8 mouse cellular contexts compared by ENCODE assay signal in the genomic region with DNA sequence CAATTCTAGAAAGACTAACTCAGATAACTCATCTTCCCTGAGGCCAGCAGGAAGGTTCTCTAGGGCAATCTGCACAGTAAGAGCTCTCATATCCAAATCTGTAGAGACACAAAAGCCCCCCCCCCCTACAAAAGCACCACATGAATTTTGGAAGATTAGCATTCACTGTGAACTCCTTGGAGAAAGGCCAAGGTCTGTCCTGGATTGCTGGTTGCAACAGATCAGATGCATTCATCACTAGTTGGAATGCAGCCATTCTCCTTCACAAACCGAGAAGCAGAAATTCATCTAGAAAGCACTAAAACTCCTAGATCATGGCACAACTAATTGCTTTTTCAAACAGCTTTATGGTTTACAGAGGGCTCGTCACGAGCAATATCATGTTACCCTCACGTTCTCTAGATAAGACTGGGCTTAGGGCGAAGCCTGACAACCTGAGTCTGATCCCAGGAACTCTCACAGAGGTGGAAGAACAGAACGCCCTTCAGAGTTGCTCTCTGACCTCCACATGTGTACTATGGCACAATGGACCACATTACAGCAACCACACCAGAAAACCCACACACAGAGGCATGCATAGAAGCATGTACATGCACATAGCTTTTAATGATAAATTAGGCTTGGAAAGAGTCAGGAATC. TPM values are rescaled to one million over a fixed set of nuclear protein-coding genes. Genes with fewer than 3 reads are reported as not detected.
DNase-seq lines count a peak whose midpoint lies in the region; ATAC-seq and TF ChIP-seq lines count a peak whose summit lies in the region.

No protein-coding gene starts in this region.

- no peak overlapping the region for H3K4me3 ChIP-seq in lung, embryonic 15.5 days
- H3K4me3 ChIP-seq in embryonic facial prominence, embryonic 14.5 days (ENCODE audit: low read depth, low read length), result no peak overlapping the region
- no peak overlapping the region for H3K4me3 ChIP-seq in kidney, postnatal 0 days (replicated peaks; ENCODE audit: low read depth, low read length)

- peak; percentile 47; the same call in 1 of the 2 replicates for ATAC-seq in cerebellum, adult (ENCODE audit: insufficient number of reproducible peaks, low FRiP score, low TSS enrichment)
- peak; percentile 54; the same call in 1 of the 2 replicates for ATAC-seq in lung, embryonic 15.5 days (ENCODE audit: borderline replicate concordance, extremely low read depth, low FRiP score, low TSS enrichment)
- peak; percentile 70 for ATAC-seq in embryonic facial prominence, embryonic 14.5 days (ENCODE audit: low read depth)
- no peak for ATAC-seq in kidney, postnatal 0 days (replicated peaks; ENCODE audit: low FRiP score, low read depth)
- no peak for ATAC-seq in erythroid progenitor cell, adult 5-6 weeks (replicated peaks; ENCODE audit: low FRiP score, poor library complexity, severe bottlenecking)

- H3K4me1 ChIP-seq in lung, embryonic 15.5 days, result peaks cover 33% of the 10 kb centered on the region
- H3K4me1 ChIP-seq in embryonic facial prominence, embryonic 14.5 days (ENCODE audit: control insufficient read depth, insufficient read depth, low read length), result peaks cover 19% of the 10 kb centered on the region
- no peaks in the 10 kb centered on the region for H3K4me1 ChIP-seq in kidney, postnatal 0 days (replicated peaks; ENCODE audit: insufficient read depth, low read length)

- no peaks in the 10 kb centered on the region for H3K36me3 ChIP-seq in lung, embryonic 15.5 days
- H3K36me3 ChIP-seq in embryonic facial prominence, embryonic 14.5 days (ENCODE audit: control insufficient read depth, insufficient read depth, low read length), result no peaks in the 10 kb centered on the region
- no peaks in the 10 kb centered on the region for H3K36me3 ChIP-seq in kidney, postnatal 0 days (ENCODE audit: insufficient read depth, low read length)

- H3K9ac ChIP-seq in lung, embryonic 15.5 days, result no peak overlapping the region
- H3K9ac ChIP-seq in embryonic facial prominence, embryonic 14.5 days (ENCODE audit: low read depth, low read length), result no peak overlapping the region
- H3K9ac ChIP-seq in kidney, postnatal 0 days (ENCODE audit: low read depth, low read length), result no peak overlapping the region

- TF ChIP-seq CTCF in kidney, postnatal 0 days (IDR thresholded peaks at IDR 0.05; ENCODE audit: low read depth), result no peak

- H3K9me3 ChIP-seq in lung, embryonic 15.5 days, result no peaks in the 10 kb centered on the region
- H3K9me3 ChIP-seq in embryonic facial prominence, embryonic 14.5 days (ENCODE audit: control insufficient read depth, low read length), result no peaks in the 10 kb centered on the region; the same call in 1 of the 2 replicates
- H3K9me3 ChIP-seq in kidney, postnatal 0 days (replicated peaks; ENCODE audit: low read length), result no peaks in the 10 kb centered on the region

- H3K27me3 ChIP-seq in lung, embryonic 15.5 days, result no peaks in the 10 kb centered on the region
- H3K27me3 ChIP-seq in embryonic facial prominence, embryonic 14.5 days (replicated peaks; ENCODE audit: control insufficient read depth, insufficient read depth, low read length), result no peaks in the 10 kb centered on the region
- no peaks in the 10 kb centered on the region for H3K27me3 ChIP-seq in kidney, postnatal 0 days (ENCODE audit: insufficient read depth, low read length)

- no peak overlapping the region for H3K4me2 ChIP-seq in lung, embryonic 15.5 days
- no peak overlapping the region for H3K4me2 ChIP-seq in embryonic facial prominence, embryonic 14.5 days (ENCODE audit: low read depth, low read length)
- H3K4me2 ChIP-seq in kidney, postnatal 0 days (ENCODE audit: low read length), result no peak overlapping the region

- peak overlapping the region; percentile 79 for H3K27ac ChIP-seq in lung, embryonic 15.5 days
- peak overlapping the region; percentile 44 for H3K27ac ChIP-seq in embryonic facial prominence, embryonic 14.5 days (replicated peaks; ENCODE audit: low read depth, low read length)
- no peak overlapping the region; the same call in 1 of the 2 replicates for H3K27ac ChIP-seq in kidney, postnatal 0 days

- no peak for DNase-seq in cerebellum, adult 11 months
- DNase-seq in lung, postnatal 14 days, result no peak
- DNase-seq in embryonic facial prominence, embryonic 14.5 days (ENCODE audit: low spot score), result peak; percentile 95
- peak; percentile 67 for DNase-seq in kidney, postnatal 0 days (ENCODE audit: low spot score)
- no peak for DNase-seq in thymus, postnatal 14 days

- WGBS in lung, embryonic 15.5 days, result 10% methylated on average over 6 of the region's 6 CpGs
- 31% methylated on average over 6 of the region's 6 CpGs for WGBS in embryonic facial prominence, embryonic 14.5 days
- 20% methylated on average over 6 of the region's 6 CpGs for WGBS in kidney, postnatal 0 days

RNA-seq across cellular contexts. Expression of a gene that starts 17.3 kb away (rescaled TPM):
- polyA plus RNA-seq in lung, embryonic 15.5 days (2015; fragmentation: Nextera tagmentation; extraction: Ambion mirVana), result 2.9 and 4.7 TPM in 2 replicates
- 8.2 and 8.5 TPM in 2 replicates for polyA plus RNA-seq in embryonic facial prominence, embryonic 14.5 days (2014; fragmentation: Nextera tagmentation; extraction: Ambion mirVana)
- polyA plus RNA-seq in kidney, postnatal 0 days (2015; fragmentation: Nextera tagmentation; extraction: Ambion mirVana), result 4.2 and 5.0 TPM in 2 replicates
- 7.5 and 9.7 TPM in 2 replicates for total RNA-seq in erythroid progenitor cell, adult 5-6 weeks (2015; ENCODE audit: low replicate concordance)
- 8.5 and 13.3 TPM in 2 replicates for total RNA-seq in erythroid progenitor cell, adult 5-6 weeks (2017; ENCODE audit: low replicate concordance)

Comparison
In these comparisons a context has a peak if more than half of its experiments do, and no peak if none do; other contexts are left out.
1. ATAC-seq: peak in cerebellum, adult (single experiment), lung, embryonic 15.5 days (single experiment) and embryonic facial prominence, embryonic 14.5 days (single experiment); none in kidney, postnatal 0 days (single experiment) and erythroid progenitor cell, adult 5-6 weeks (single experiment).
2. DNase-seq: peak in embryonic facial prominence, embryonic 14.5 days (single experiment) and kidney, postnatal 0 days (single experiment); none in cerebellum, adult 11 months (single experiment), lung, postnatal 14 days (single experiment) and thymus, postnatal 14 days (single experiment).